Mouse (Mus musculus) liver, embryonic 14.5 days (tissue): ENCODE measurements around the gene Mmgt2. TPM values are rescaled to one million over a fixed set of nuclear protein-coding genes. Genes with fewer than 3 reads are reported as not detected.

Experiments
- ATAC-seq: fragments of 200-750 bp; cut with Nextera tagmentation; 2 replicates; pipeline ENCODE4 v1.8.0; 2017; ENCODE audit warnings: moderate number of reproducible peaks, mild to moderate bottlenecking, moderate library complexity; ENCODE audit not compliant: insufficient read depth
- DNase-seq, 3 experiments: peaks; one replicate each; pipeline ENCODE4 v3.0.0-alpha.2; 2012 to 2013; ENCODE audit warnings: low read depth in 3 of 3, low spot score in 3 of 3
- H3K27ac ChIP-seq: fragments of 300-500 bp; sonication (generic); 2 replicates; pipeline ENCODE4 v1.5.1; 2014; ENCODE audit warnings: moderate library complexity, mild to moderate bottlenecking, control low read depth, inconsistent platforms
- H3K27me3 ChIP-seq: fragments of 300-500 bp; sonication (generic); 2 replicates; pipeline ENCODE4 v1.6.1; 2014; ENCODE audit warnings: mild to moderate bottlenecking, low read length, moderate library complexity; ENCODE audit not compliant: control insufficient read depth, insufficient read depth
- H3K36me3 ChIP-seq: fragments of 300-500 bp; sonication (generic); replicated peaks from 2 replicates; pipeline ENCODE4 v1.6.1; 2014; ENCODE audit warnings: low read depth; ENCODE audit not compliant: control insufficient read depth, insufficient read depth
- H3K4me1 ChIP-seq, 2 experiments: fragments of 200-500 bp in 1 of 2; fragments of 300-500 bp in 1 of 2; sonication (generic) in 1 of 2; replicated peaks; 2 replicates each; pipeline ENCODE4 v1.6.1; 2012 to 2014; ENCODE audit warnings: antibody characterized with exemption in 1 of 2, inconsistent platforms in 1 of 2, low read length in 1 of 2; ENCODE audit not compliant: control insufficient read depth in 2 of 2, insufficient read depth in 2 of 2
- H3K4me2 ChIP-seq: fragments of 300-500 bp; sonication (generic); 2 replicates; pipeline ENCODE4 v1.6.1; 2014; ENCODE audit warnings: low read depth, mild to moderate bottlenecking, control low read depth, moderate library complexity
- H3K4me3 ChIP-seq, 2 experiments: fragments of 200-500 bp in 1 of 2; fragments of 300-500 bp in 1 of 2; sonication (generic) in 1 of 2; 2 replicates each; pipeline ENCODE4 v1.5.1; 2012 to 2014; ENCODE audit warnings: low read depth in 2 of 2, low read length in 2 of 2, mild to moderate bottlenecking in 2 of 2, control low read depth in 1 of 2, inconsistent platforms in 1 of 2, moderate library complexity in 1 of 2; ENCODE audit not compliant: insufficient read depth in 1 of 2
- H3K9ac ChIP-seq: fragments of 300-500 bp; sonication (generic); replicated peaks from 2 replicates; pipeline ENCODE4 v1.6.1; 2014; ENCODE audit warnings: mild to moderate bottlenecking, control low read depth, moderate library complexity
- H3K9me3 ChIP-seq: fragments of 300-500 bp; sonication (generic); 2 replicates; pipeline ENCODE4 v1.6.1; 2016; ENCODE audit warnings: low read length, mixed read lengths; ENCODE audit not compliant: control insufficient read depth
- CTCF ChIP-seq: IDR thresholded peaks from 2 replicates; pipeline ENCODE4 v1.5.1; 2016; ENCODE audit warnings: antibody characterized with exemption, low read depth, control low read depth
- EP300 ChIP-seq: IDR thresholded peaks from 2 replicates; pipeline ENCODE4 v1.6.1; 2016; ENCODE audit warnings: antibody characterized with exemption, low read depth
- WGBS: fragments of 180-500 bp; shearing (Covaris S2); extraction: QIAGEN DNeasy Blood & Tissue Kit; methylation state at CpG from one replicate; pipeline ENCODE4 v1.1.7; 2014; ENCODE audit not compliant: insufficient replicate concordance; 5-methylcytosine and 5-hydroxymethylcytosine counted together
- polyA plus RNA-seq, 2 experiments: library from polyadenylated mRNA; depleted of rRNA in 1 of 2; stranded (reverse) in 1 of 2; unstranded in 1 of 2; fragments of >200 nt; fragmentation: Nextera tagmentation in 1 of 2; extraction: Ambion mirVana in 1 of 2; gene quantifications; 2 replicates each; pipeline versions ENCODE4 v1.2.1 to v1.2.3; 2012 to 2014

Gene Mmgt2
- polyA plus RNA-seq, 2 experiments = 8.1 to 8.8 TPM

GRCm38 (mm10) chr11:62607170-62607951, 41.1 kb upstream of the Mmgt2 start:
- Histone ChIP-seq H3K36me3 (peaks cover 40% of the 10 kb centered on the region), H3K4me3 (no peak overlapping the region), H3K9me3 (no peaks in the 10 kb centered on the region), H3K4me2 (no peak overlapping the region), H3K27ac (no peak overlapping the region; the same call in 1 of the 2 replicates), H3K27me3 (no peaks in the 10 kb centered on the region), H3K9ac (no peak overlapping the region), H3K4me1 (peaks cover 6 to 8% of the 10 kb centered on the region in 2 experiments; a peak in 3 of 4 replicates)
- DNase-seq (no peak), ATAC-seq (no peak)
- TF ChIP-seq CTCF = no peak
- no peak for TF ChIP-seq EP300
- WGBS = 67% methylated on average over 10 of the region's 10 CpGs

- Histone ChIP-seq H3K4me3 (no peak overlapping the region), H3K27me3 (no peaks in the 10 kb centered on the region), H3K9me3 (no peaks in the 10 kb centered on the region), H3K9ac (no peak overlapping the region), H3K4me2 (no peak overlapping the region), H3K27ac (no peak overlapping the region), H3K4me1 (peaks cover 6 to 8% of the 10 kb centered on the region in 2 experiments; a peak in 3 of 4 replicates), H3K36me3 (peaks cover 40% of the 10 kb centered on the region)
- DNase-seq (no peak), ATAC-seq (no peak)
- 93% methylated on average over 1 of the region's 1 CpGs for WGBS
- no peak for TF ChIP-seq EP300
- TF ChIP-seq CTCF = no peak
Measured at GRCm38 (mm10) chr11:62607952-62608201, 40.6 kb upstream of the Mmgt2 start.

GRCm38 (mm10) chr11:62608826-62609675, 39.4 kb upstream of the Mmgt2 start:
- H3K36me3 ChIP-seq = peaks cover 37% of the 10 kb centered on the region
- no peaks in the 10 kb centered on the region for H3K9me3 ChIP-seq
- H3K4me3 ChIP-seq = no peak overlapping the region
- no peak for ATAC-seq
- H3K9ac ChIP-seq = no peak overlapping the region
- no peak overlapping the region for H3K4me2 ChIP-seq
- 43% methylated on average over 10 of the region's 10 CpGs for WGBS
- no peak for DNase-seq
- TF ChIP-seq EP300 = no peak
- no peak for TF ChIP-seq CTCF
- H3K27ac ChIP-seq = no peak overlapping the region
- peaks cover 8 to 9% of the 10 kb centered on the region in 2 experiments; a peak in 3 of 4 replicates for H3K4me1 ChIP-seq
- H3K27me3 ChIP-seq = no peaks in the 10 kb centered on the region

- no peak overlapping the region for H3K4me3 ChIP-seq
- 67% methylated on average over 6 of the region's 6 CpGs for WGBS
- no peak for DNase-seq
Measured at GRCm38 (mm10) chr11:62610304-62610703, 38.2 kb upstream of the Mmgt2 start.

GRCm38 (mm10) chr11:62612604-62613003, 35.9 kb upstream of the Mmgt2 start:
- TF ChIP-seq EP300 (no peak), CTCF (no peak)
- Histone ChIP-seq H3K4me3 (no peak overlapping the region), H3K9me3 (no peaks in the 10 kb centered on the region), H3K4me1 (peaks cover 0 to 3% of the 10 kb centered on the region in 2 experiments; a peak in 2 of 4 replicates), H3K4me2 (no peak overlapping the region), H3K27ac (no peak overlapping the region), H3K9ac (no peak overlapping the region), H3K27me3 (no peaks in the 10 kb centered on the region), H3K36me3 (0 out of 2 replicates have a peak, but pooled peaks cover 2% of the 10 kb centered on the region)
- 76% methylated on average over 10 of the region's 10 CpGs for WGBS
- DNase-seq = no peak
- ATAC-seq = no peak

More at GRCm38 (mm10) chr11:62610304-62610703, 38.2 kb upstream of the Mmgt2 start:
- Histone ChIP-seq H3K27me3 (no peaks in the 10 kb centered on the region), H3K27ac (no peak overlapping the region), H3K9ac (no peak overlapping the region), H3K4me1 (peaks cover 0 to 3% of the 10 kb centered on the region in 2 experiments; a peak in 2 of 4 replicates), H3K36me3 (peaks cover 25% of the 10 kb centered on the region), H3K4me2 (no peak overlapping the region), H3K9me3 (no peaks in the 10 kb centered on the region)
- TF ChIP-seq CTCF = no peak
- TF ChIP-seq EP300 = no peak
- ATAC-seq = no peak
